Mouse (Mus musculus): ENCODE results near the gene Itga11. TPM values are rescaled to one million over a fixed set of nuclear protein-coding genes. Genes with fewer than 3 reads are reported as not detected.

Itga11 gene
- polyA plus RNA-seq, 1 experiment from 2014 or later: 0.73 TPM

DNA sequence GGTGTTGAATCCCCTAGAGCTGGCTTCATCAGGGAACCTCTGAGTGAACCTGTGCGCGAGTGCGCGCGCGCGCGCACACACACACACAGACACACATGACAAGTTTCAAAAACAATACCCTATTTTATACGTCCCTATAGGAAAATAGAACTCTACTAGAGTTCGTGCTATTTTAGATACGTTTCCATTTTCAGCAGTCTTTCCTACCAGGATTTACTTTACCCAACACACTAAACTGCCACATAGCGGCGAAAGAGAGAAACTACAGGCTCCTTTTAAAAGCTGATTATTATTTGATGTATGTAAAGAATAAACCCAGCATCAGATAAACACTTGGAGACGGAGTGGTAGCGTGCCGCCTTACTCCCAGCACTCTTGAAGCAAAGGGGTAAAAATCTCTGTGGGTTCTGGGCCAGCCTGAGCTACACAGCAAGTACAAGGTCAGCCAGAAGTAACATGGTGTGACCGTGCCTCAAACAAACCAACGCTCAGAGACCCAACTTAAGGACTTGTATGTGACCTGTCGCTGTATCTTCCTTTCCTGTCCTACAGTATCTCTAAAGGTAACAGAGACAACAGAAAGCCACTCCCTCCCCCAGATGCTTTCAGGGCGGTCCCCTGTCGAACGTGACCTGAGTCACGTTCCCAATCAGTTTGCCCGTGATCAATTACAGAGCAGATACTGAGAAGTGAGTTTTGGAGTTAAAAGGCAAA is 150.5 kb downstream of the Itga11 start:
- peaks cover 11% of the 10 kb centered on the region for H3K4me1 ChIP-seq (replicated peaks; ENCODE audit: control insufficient read depth, insufficient read depth, low read length)
- peak overlapping the region; percentile 21; the same call in 1 of the 2 replicates for H3K27ac ChIP-seq (ENCODE audit: low read length)
- WGBS: 5% methylated on average over 24 of the region's 24 CpGs
- no peaks in the 10 kb centered on the region for H3K36me3 ChIP-seq (ENCODE audit: control insufficient read depth, insufficient read depth, low read length)
- H3K9me3 ChIP-seq (ENCODE audit: control insufficient read depth, low read length): no peaks in the 10 kb centered on the region
- no peaks in the 10 kb centered on the region for H3K27me3 ChIP-seq (ENCODE audit: control insufficient read depth, insufficient read depth, low read depth, low read length)
- peak; percentile 2; the same call in 1 of the 2 replicates for ATAC-seq (ENCODE audit: low read depth)
- H3K4me2 ChIP-seq (ENCODE audit: low read depth, low read length): peak overlapping the region; percentile 50
- peak overlapping the region; percentile 29 for H3K4me3 ChIP-seq (ENCODE audit: low read length)
- no peak overlapping the region for H3K9ac ChIP-seq (ENCODE audit: low read length)

DNA sequence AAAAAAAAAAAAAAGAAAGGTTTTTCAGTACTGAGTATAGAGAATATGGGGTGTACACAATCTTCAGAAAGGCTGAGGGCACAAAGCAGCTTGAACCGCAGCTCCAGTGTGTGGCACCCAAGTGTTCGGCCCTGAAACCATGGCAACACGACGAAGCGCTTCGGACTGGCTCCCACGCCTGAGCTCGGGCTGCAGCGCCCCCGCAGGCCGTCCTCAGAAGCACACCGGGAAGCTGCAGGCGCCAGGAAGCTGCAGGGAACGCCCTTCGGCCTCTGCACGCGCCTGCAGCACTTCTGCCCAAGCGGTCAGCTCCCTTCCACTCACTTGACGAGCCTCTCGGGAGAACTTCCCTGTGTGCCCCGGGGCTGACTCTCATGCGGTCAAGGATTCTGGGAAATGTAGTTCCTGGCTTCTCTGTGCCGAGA is 151.0 kb downstream of the Itga11 start:
- under 1% methylated on average over 23 of the region's 23 CpGs for WGBS
- peak overlapping the region; percentile 50 for H3K4me2 ChIP-seq (ENCODE audit: low read depth, low read length)
- H3K9ac ChIP-seq (ENCODE audit: low read length): no peak overlapping the region
- H3K9me3 ChIP-seq (ENCODE audit: control insufficient read depth, low read length): no peaks in the 10 kb centered on the region
- peaks cover 11% of the 10 kb centered on the region for H3K4me1 ChIP-seq (replicated peaks; ENCODE audit: control insufficient read depth, insufficient read depth, low read length)
- peak; percentile 98 for ATAC-seq (ENCODE audit: low read depth)
- H3K27ac ChIP-seq (ENCODE audit: low read length): no peak overlapping the region
- peak overlapping the region; percentile 29 for H3K4me3 ChIP-seq (ENCODE audit: low read length)
- no peaks in the 10 kb centered on the region for H3K27me3 ChIP-seq (ENCODE audit: control insufficient read depth, insufficient read depth, low read depth, low read length)
- H3K36me3 ChIP-seq (ENCODE audit: control insufficient read depth, insufficient read depth, low read length): no peaks in the 10 kb centered on the region

GRCm38 (mm10) chr9:62829877-62830276 is 152.3 kb downstream of the Itga11 start:
- H3K27ac ChIP-seq (ENCODE audit: low read length): no peak overlapping the region

More at GRCm38 (mm10) chr9:62829877-62830276, 152.3 kb downstream of the Itga11 start:
- Histone ChIP-seq H3K36me3 (ENCODE audit: control insufficient read depth, insufficient read depth, low read length) (no peaks in the 10 kb centered on the region), H3K4me1 (replicated peaks; ENCODE audit: control insufficient read depth, insufficient read depth, low read length) (peaks cover 11% of the 10 kb centered on the region), H3K4me2 (ENCODE audit: low read depth, low read length) (no peak overlapping the region), H3K27me3 (ENCODE audit: control insufficient read depth, insufficient read depth, low read depth, low read length) (no peaks in the 10 kb centered on the region), H3K9me3 (ENCODE audit: control insufficient read depth, low read length) (no peaks in the 10 kb centered on the region), H3K9ac (ENCODE audit: low read length) (no peak overlapping the region), H3K4me3 (ENCODE audit: low read length) (no peak overlapping the region)
- WGBS: 79% methylated on average over 6 of the region's 6 CpGs
- no peak for ATAC-seq (ENCODE audit: low read depth)

Other genes with a start within 250 kb of the Itga11 start
- 21.6 and 24.6 TPM in 2 replicates for gene Coro2b, start 140.8 kb upstream of the Itga11 start, polyA plus RNA-seq (2015; fragmentation: Nextera tagmentation; extraction: Ambion mirVana)
- gene Fem1b, start 134.1 kb downstream of the Itga11 start, polyA plus RNA-seq (2015; fragmentation: Nextera tagmentation; extraction: Ambion mirVana): 18.7 and 19.8 TPM in 2 replicates
- gene Cln6, start 161.0 kb downstream of the Itga11 start, polyA plus RNA-seq (2015; fragmentation: Nextera tagmentation; extraction: Ambion mirVana): 23.3 and 24.1 TPM in 2 replicates
- 9.7 and 11.3 TPM in 2 replicates for gene Calml4, start 180.3 kb downstream of the Itga11 start, polyA plus RNA-seq (2015; fragmentation: Nextera tagmentation; extraction: Ambion mirVana)